Mouse (Mus musculus) CH12.LX (cell line): Measurements from ENCODE around the gene Serinc5. TPM values are rescaled to one million over a fixed set of nuclear protein-coding genes. Genes with fewer than 3 reads are reported as not detected.

ENCODE experiments used
- DNase-seq: peaks from one replicate; pipeline ENCODE4 v3.0.0-alpha.2; 2013; ENCODE audit errors: extremely low read depth
- H3K27ac ChIP-seq: 2 replicates; pipeline ENCODE4 v1.5.1; 2012; ENCODE audit warnings: low read depth, mild to moderate bottlenecking, control low read depth, moderate library complexity; ENCODE audit not compliant: insufficient read depth
- H3K27me3 ChIP-seq: replicated peaks from 2 replicates; pipeline ENCODE3; 2012; ENCODE audit warnings: inconsistent platforms
- H3K36me3 ChIP-seq, 2 experiments: replicated peaks in 1 of 2; 2 replicates each; pipeline versions ENCODE3 to v1.6.1; 2012; ENCODE audit warnings: inconsistent platforms in 1 of 2, low read length in 1 of 2, mild to moderate bottlenecking in 1 of 2, mixed read lengths in 1 of 2, moderate library complexity in 1 of 2; ENCODE audit not compliant: control insufficient read depth in 1 of 2, insufficient read depth in 1 of 2
- H3K4me1 ChIP-seq, 2 experiments: 2 replicates each; pipeline ENCODE4 v1.6.1; 2012; ENCODE audit warnings: inconsistent platforms in 1 of 2, moderate library complexity in 1 of 2; ENCODE audit not compliant: insufficient read depth in 2 of 2, control insufficient read depth in 1 of 2
- H3K4me2 ChIP-seq: 2 replicates; pipeline ENCODE4 v1.6.1; 2012; ENCODE audit warnings: low read depth, mild to moderate bottlenecking, control low read depth; ENCODE audit not compliant: poor library complexity, insufficient read depth, severe bottlenecking
- H3K4me3 ChIP-seq, 3 experiments: fragments of 150-350 bp in 1 of 3; sonication (generic) in 1 of 3; replicated peaks in 1 of 3; 2 replicates each; pipeline versions ENCODE3 to v1.5.1; 2011 to 2012; ENCODE audit warnings: low read depth in 2 of 3, low read length in 2 of 3, mild to moderate bottlenecking in 2 of 3, moderate library complexity in 2 of 3, control low read depth in 1 of 3, improper control_type of control experiment in 1 of 3, inconsistent platforms in 1 of 3, mixed read lengths in 1 of 3; ENCODE audit not compliant: poor library complexity in 1 of 3
- H3K79me2 ChIP-seq: replicated peaks from 2 replicates; pipeline ENCODE4 v1.6.1; 2012; ENCODE audit warnings: mild to moderate bottlenecking, moderate library complexity; ENCODE audit not compliant: control insufficient read depth, poor library complexity, insufficient read depth, severe bottlenecking; ENCODE audit errors: extremely low read depth
- H3K9ac ChIP-seq: 2 replicates; pipeline ENCODE4 v1.6.1; 2012; ENCODE audit warnings: low read depth, mild to moderate bottlenecking, control low read depth, moderate library complexity; ENCODE audit not compliant: insufficient read depth
- H3K9me3 ChIP-seq: replicated peaks from 2 replicates; pipeline ENCODE3; 2012; ENCODE audit warnings: low read length, inconsistent platforms, mixed read lengths
- BHLHE40 ChIP-seq: IDR thresholded peaks from 2 replicates; pipeline ENCODE4 v1.6.1; 2011; ENCODE audit warnings: mild to moderate bottlenecking, low read depth, low read length, improper control_type of control experiment
- CHD1 ChIP-seq: IDR thresholded peaks from 2 replicates; pipeline ENCODE4 v1.6.1; 2012; ENCODE audit warnings: low read depth, low read length, improper control_type of control experiment, inconsistent platforms
- CHD2 ChIP-seq: IDR thresholded peaks from 2 replicates; pipeline ENCODE4 v1.6.1; 2011; ENCODE audit warnings: low read length, improper control_type of control experiment
- CTCF ChIP-seq, 2 experiments: IDR thresholded peaks in 1 of 2; conservative IDR thresholded peaks in 1 of 2; 2 replicates each; pipeline ENCODE4 v1.5.1; 2011 to 2012; ENCODE audit warnings: low read depth in 2 of 2, low read length in 2 of 2, improper control_type of control experiment in 1 of 2, inconsistent platforms in 1 of 2, mild to moderate bottlenecking in 1 of 2, moderate library complexity in 1 of 2
- E2F4 ChIP-seq: IDR thresholded peaks from 2 replicates; pipeline ENCODE4 v1.6.1; 2011; ENCODE audit warnings: low read depth, low read length, improper control_type of control experiment; ENCODE audit not compliant: insufficient replicate concordance
- HCFC1 ChIP-seq: IDR thresholded peaks from 2 replicates; pipeline ENCODE4 v1.6.1; 2012; ENCODE audit warnings: low read depth, mild to moderate bottlenecking, inconsistent platforms, low read length, improper control_type of control experiment
- MAX ChIP-seq: IDR thresholded peaks from 2 replicates; pipeline ENCODE4 v1.6.1; 2011; ENCODE audit warnings: low read length, improper control_type of control experiment
- MYC ChIP-seq: IDR thresholded peaks from 2 replicates; pipeline ENCODE4 v1.6.1; 2011; ENCODE audit warnings: low read depth, mild to moderate bottlenecking, improper control_type of control experiment, low read length
- POLR2A ChIP-seq: IDR thresholded peaks from 2 replicates; pipeline ENCODE4 v1.6.1; 2011; ENCODE audit warnings: low read depth, mild to moderate bottlenecking, improper control_type of control experiment, low read length
- POLR2AphosphoS2 ChIP-seq: IDR thresholded peaks from 2 replicates; pipeline ENCODE4 v1.6.1; 2011; ENCODE audit warnings: low read depth, low read length, improper control_type of control experiment
- RAD21 ChIP-seq: IDR thresholded peaks from 2 replicates; pipeline ENCODE4 v1.6.1; 2011; ENCODE audit warnings: low read depth, mild to moderate bottlenecking, low read length, improper control_type of control experiment, moderate library complexity
- RCOR1 ChIP-seq: conservative IDR thresholded peaks from 2 replicates; pipeline ENCODE4 v1.6.1; 2012; ENCODE audit warnings: low read depth, mild to moderate bottlenecking, inconsistent platforms, low read length, improper control_type of control experiment
- TBP ChIP-seq: conservative IDR thresholded peaks from 2 replicates; pipeline ENCODE4 v1.6.1; 2011; ENCODE audit warnings: low read depth, low read length, improper control_type of control experiment
- UBTF ChIP-seq: IDR thresholded peaks from 2 replicates; pipeline ENCODE4 v1.6.1; 2012; ENCODE audit warnings: low read depth, mild to moderate bottlenecking, inconsistent platforms, low read length, improper control_type of control experiment, moderate library complexity
- USF1 ChIP-seq: IDR thresholded peaks from 2 replicates; pipeline ENCODE4 v1.6.1; 2014; ENCODE audit warnings: low read depth, mild to moderate bottlenecking, inconsistent platforms, low read length, improper control_type of control experiment
- USF2 ChIP-seq: conservative IDR thresholded peaks from 2 replicates; pipeline ENCODE4 v1.6.1; 2011; ENCODE audit warnings: low read depth, low read length, improper control_type of control experiment
- dilution Hi-C: fragments of 300-500 bp; cut with MboI; formaldehyde crosslinking; loops from 2 replicates; pipeline ENCODE4 v1.14.3; 2020; ENCODE audit warnings: low sequenced_read_pairs; ENCODE audit not compliant: extremely low pct_unique_long_range_greater_than_20kb, extremely low pct_ligation_motif_present
- in situ Hi-C: fragments of 300-500 bp; cut with MboI; formaldehyde crosslinking; loops from 3 replicates; pipeline ENCODE4 v1.14.3; 2019; ENCODE audit warnings: low sequenced_read_pairs, low pct_ligation_motif_present, low pct_unique_long_range_greater_than_20kb, mixed read lengths
- polyA plus RNA-seq: library from polyadenylated mRNA; unstranded; fragments of >175 nt; gene quantifications from 2 replicates; pipeline ENCODE4 v1.2.1, GENCODE M21; 2012; ENCODE audit warnings: low read depth; ENCODE audit not compliant: insufficient read length
- total RNA-seq, 2 experiments: library from RNA; depleted of rRNA; stranded (reverse); fragments of 300-350 nt in 1 of 2; fragments of >200 nt in 1 of 2; gene quantifications; 2 replicates each; pipeline ENCODE4 v1.2.3; 2012 to 2014

Gene Serinc5
- total and polyA plus RNA-seq, 3 experiments = 1.9 to 5.2 (median 4.3) TPM

DNA sequence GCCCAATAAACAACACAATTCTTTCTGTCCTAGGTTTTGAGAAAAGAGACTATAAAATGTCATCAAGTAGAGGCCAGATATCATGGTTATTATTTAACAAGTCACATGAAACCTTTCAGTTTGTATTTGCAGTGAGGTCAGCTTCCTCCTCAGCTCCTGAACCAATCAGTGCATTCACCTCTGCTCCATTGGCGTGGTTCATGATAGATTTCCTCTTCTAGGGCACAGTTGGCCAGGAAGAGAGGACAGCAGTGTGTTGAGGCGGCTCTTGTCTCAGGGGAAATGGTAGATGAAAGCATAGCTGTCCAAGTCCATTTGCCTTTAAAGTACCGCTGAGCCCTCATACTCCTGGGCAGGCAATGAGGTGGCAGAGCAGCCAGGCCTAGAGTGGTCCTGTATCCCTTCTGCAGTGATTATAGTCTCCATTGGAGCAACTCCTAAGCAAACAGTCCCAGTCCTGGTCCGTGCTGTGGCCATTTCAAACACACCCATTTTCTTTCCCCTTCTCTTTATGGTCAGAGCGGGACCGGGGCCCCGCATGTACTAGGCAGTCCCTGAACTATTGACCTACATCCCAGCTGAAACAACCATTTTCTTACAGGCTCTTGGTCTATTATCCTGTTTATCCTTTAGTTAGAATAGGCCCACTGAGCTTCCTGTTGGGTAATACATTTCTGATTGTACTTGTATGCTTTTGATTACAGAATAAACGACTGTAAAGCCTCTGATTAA lies 51.8 kb downstream of the Serinc5 start:
- Histone ChIP-seq H3K27ac (no peak overlapping the region), H3K9ac (no peak overlapping the region), H3K4me1 (peaks cover 19 to 28% of the 10 kb centered on the region in 2 experiments; a peak in 3 of 4 replicates), H3K4me3 (no peak overlapping the region), H3K27me3 (no peaks in the 10 kb centered on the region), H3K4me2 (no peak overlapping the region), H3K36me3 (no peaks in the 10 kb centered on the region), H3K9me3 (no peaks in the 10 kb centered on the region), H3K79me2 (no peaks in the 10 kb centered on the region)
- dilution Hi-C loops (no loop called here), in situ Hi-C loops (no loop called here)
- DNase-seq = no peak
- TF ChIP-seq E2F4 (no peak), POLR2A (no peak), MAX (no peak), CHD1 (no peak), UBTF (no peak), CHD2 (no peak), USF1 (no peak), RAD21 (no peak), POLR2AphosphoS2 (no peak), RCOR1 (no peak), TBP (no peak), HCFC1 (no peak)

DNA sequence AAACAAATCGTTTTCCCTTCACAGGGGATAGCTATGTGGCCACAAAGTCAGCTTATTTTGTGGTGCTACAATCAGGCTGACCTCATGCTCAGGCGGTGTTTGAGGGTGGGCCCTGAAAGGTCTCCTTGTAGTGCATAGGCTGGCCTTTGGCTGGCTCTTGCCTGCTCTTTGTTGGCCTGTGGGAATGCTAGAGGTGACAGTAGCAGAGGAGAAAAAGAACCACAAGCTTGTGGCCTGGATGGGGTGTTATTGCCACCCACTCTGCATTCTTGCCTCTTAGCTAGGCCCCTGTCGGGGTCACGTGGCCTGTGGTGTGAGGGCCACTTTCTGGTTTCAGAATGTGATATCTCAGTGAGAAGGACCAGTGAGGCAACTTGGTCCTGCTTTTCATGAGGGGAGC lies 54.1 kb downstream of the Serinc5 start:
- TF ChIP-seq MAX = peak; percentile 45; the same call in 1 of the 2 replicates
- peak; percentile 71 for TF ChIP-seq USF1
- no peak for TF ChIP-seq CTCF (conservative IDR thresholded peaks at IDR 0.05 in 1 of 2, IDR thresholded peaks at IDR 0.05 in 1 of 2; ENCODE audit: low read depth in 2 of 2, low read length in 2 of 2)
- TF ChIP-seq BHLHE40 = peak; percentile 52
- TF ChIP-seq USF2 = peak; percentile 61
- TF ChIP-seq MYC = no peak
- Histone ChIP-seq H3K27me3 (no peaks in the 10 kb centered on the region), H3K4me2 (no peak overlapping the region), H3K4me1 (peaks cover 19 to 28% of the 10 kb centered on the region in 2 experiments; a peak in 3 of 4 replicates), H3K36me3 (no peaks in the 10 kb centered on the region), H3K9ac (no peak overlapping the region), H3K27ac (no peak overlapping the region), H3K9me3 (no peaks in the 10 kb centered on the region), H3K79me2 (no peaks in the 10 kb centered on the region), H3K4me3 (no peak overlapping the region)
- in situ Hi-C loops = no loop called here
- DNase-seq = no peak
- dilution Hi-C loops = no loop called here
